Mouse (Mus musculus) megakaryocyte, embryonic 14.5 days (primary cell): ENCODE measurements around the gene Slc25a33.
"Not testable (repeated sequence)": the region's sequence is repeated elsewhere in the genome, so short reads cannot be mapped to it uniquely, and the experiment has no call there.

ENCODE experiments used
- FLI1 ChIP-seq: IDR thresholded peaks from 2 replicates; pipeline ENCODE4 v1.6.1; 2012; ENCODE audit warnings: low read length, inconsistent platforms, mixed read lengths
- GATA1 ChIP-seq: IDR thresholded peaks from 3 replicates; pipeline ENCODE4 v1.6.1; 2012; ENCODE audit warnings: mixed read lengths, low read length, inconsistent platforms, borderline replicate concordance

- not testable (repeated sequence) for TF ChIP-seq GATA1, FLI1
Measured at GRCm38 (mm10) chr4:149756546-149756945, 17.5 kb downstream of the Slc25a33 start.
